Mouse (Mus musculus): ENCODE measurements around the gene Flvcr2. TPM values are rescaled to one million over a fixed set of nuclear protein-coding genes. Genes with fewer than 3 reads are reported as not detected.

Flvcr2 gene
- total and polyA plus RNA-seq, 3 experiments = 2.0 to 3.4 (median 2.1) TPM

GRCm38 (mm10) chr12:85767750-85768149, 21.4 kb downstream of the Flvcr2 start:
- TF ChIP-seq EP300 (IDR thresholded peaks at IDR 0.05; ENCODE audit: insufficient read depth, low read depth, low read length) (no peak), CTCF (IDR thresholded peaks at IDR 0.05) (no peak), POLR2A (IDR thresholded peaks at IDR 0.05; ENCODE audit: insufficient read depth, low read depth, low read length) (no peak)
- peaks cover 7% of the 10 kb centered on the region for H3K4me1 ChIP-seq (ENCODE audit: control insufficient read depth, insufficient read depth, low read length)
- no peak overlapping the region for H3K4me3 ChIP-seq
- intact Hi-C loops (cut with DNase I) = loop anchor here (5.0 kb wide), 1 partner anchor 50 kb away; no protein-coding TSS in a partner anchor
- DNase-seq = peak; percentile 17 to 28
- no peaks in the 10 kb centered on the region for H3K79me2 ChIP-seq (replicated peaks; ENCODE audit: control insufficient read depth, insufficient read depth, low read length)
- WGBS = 64% methylated on average over 4 of the region's 4 CpGs
- H3K9ac ChIP-seq (ENCODE audit: low read depth, low read length) = no peak overlapping the region
- H3K27me3 ChIP-seq (ENCODE audit: control insufficient read depth, insufficient read depth, low read length) = no peaks in the 10 kb centered on the region
- H3K36me3 ChIP-seq (ENCODE audit: control insufficient read depth, insufficient read depth, low read length) = no peaks in the 10 kb centered on the region
- H3K27ac ChIP-seq = no peak overlapping the region

GRCm38 (mm10) chr12:85771356-85771755, 25.0 kb downstream of the Flvcr2 start:
- TF ChIP-seq CTCF (IDR thresholded peaks at IDR 0.05) (no peak), POLR2A (IDR thresholded peaks at IDR 0.05; ENCODE audit: insufficient read depth, low read depth, low read length) (no peak), EP300 (IDR thresholded peaks at IDR 0.05; ENCODE audit: insufficient read depth, low read depth, low read length) (no peak)
- intact Hi-C loops (cut with DNase I) = no loop called here
- Histone ChIP-seq H3K27ac (no peak overlapping the region), H3K79me2 (replicated peaks; ENCODE audit: control insufficient read depth, insufficient read depth, low read length) (no peaks in the 10 kb centered on the region), H3K9ac (ENCODE audit: low read depth, low read length) (no peak overlapping the region), H3K27me3 (ENCODE audit: control insufficient read depth, insufficient read depth, low read length) (no peaks in the 10 kb centered on the region), H3K4me3 (no peak overlapping the region), H3K36me3 (ENCODE audit: control insufficient read depth, insufficient read depth, low read length) (no peaks in the 10 kb centered on the region), H3K4me1 (ENCODE audit: control insufficient read depth, insufficient read depth, low read length) (peaks cover 7% of the 10 kb centered on the region)
- peak; percentile 28 to 34 for DNase-seq
- 15% methylated on average over 3 of the region's 3 CpGs for WGBS

DNA sequence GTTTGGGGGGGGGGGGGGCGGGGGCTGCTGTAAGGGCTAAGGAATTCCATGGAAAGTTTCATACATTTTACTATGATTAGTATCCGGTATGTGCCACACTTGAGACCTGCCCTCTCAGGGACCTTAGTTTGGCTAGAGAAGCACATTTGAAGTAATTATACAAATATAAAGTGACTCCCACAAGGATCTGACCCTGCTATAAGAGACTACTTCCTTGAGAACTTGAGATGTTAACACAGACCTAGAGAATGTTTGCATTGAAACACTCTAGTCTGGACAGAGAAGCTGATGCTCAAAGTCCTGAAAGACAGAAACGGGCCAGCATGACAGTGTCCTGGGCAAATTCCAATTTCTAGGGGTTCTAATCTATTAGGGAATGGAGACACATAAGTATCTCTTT, 32.6 kb downstream of the Flvcr2 start:
- Histone ChIP-seq H3K4me1 (ENCODE audit: control insufficient read depth, insufficient read depth, low read length) (no peaks in the 10 kb centered on the region), H3K9ac (ENCODE audit: low read depth, low read length) (no peak overlapping the region), H3K36me3 (ENCODE audit: control insufficient read depth, insufficient read depth, low read length) (no peaks in the 10 kb centered on the region), H3K27me3 (ENCODE audit: control insufficient read depth, insufficient read depth, low read length) (no peaks in the 10 kb centered on the region), H3K4me3 (no peak overlapping the region), H3K79me2 (replicated peaks; ENCODE audit: control insufficient read depth, insufficient read depth, low read length) (no peaks in the 10 kb centered on the region), H3K27ac (no peak overlapping the region)
- intact Hi-C loops (cut with DNase I) = no loop called here
- WGBS = 71% methylated on average over 3 of the region's 3 CpGs
- DNase-seq = no peak
- TF ChIP-seq EP300 (IDR thresholded peaks at IDR 0.05; ENCODE audit: insufficient read depth, low read depth, low read length) (no peak), POLR2A (IDR thresholded peaks at IDR 0.05; ENCODE audit: insufficient read depth, low read depth, low read length) (no peak), CTCF (IDR thresholded peaks at IDR 0.05) (no peak)

- WGBS = 93% methylated on average over 5 of the region's 5 CpGs
- TF ChIP-seq EP300 (IDR thresholded peaks at IDR 0.05; ENCODE audit: insufficient read depth, low read depth, low read length) (no peak), CTCF (IDR thresholded peaks at IDR 0.05) (no peak), POLR2A (IDR thresholded peaks at IDR 0.05; ENCODE audit: insufficient read depth, low read depth, low read length) (no peak)
- H3K27me3 ChIP-seq (ENCODE audit: control insufficient read depth, insufficient read depth, low read length) = no peaks in the 10 kb centered on the region
- H3K4me1 ChIP-seq (ENCODE audit: control insufficient read depth, insufficient read depth, low read length) = no peaks in the 10 kb centered on the region
- H3K36me3 ChIP-seq (ENCODE audit: control insufficient read depth, insufficient read depth, low read length) = no peaks in the 10 kb centered on the region
- H3K27ac ChIP-seq = no peak overlapping the region
- H3K9ac ChIP-seq (ENCODE audit: low read depth, low read length) = no peak overlapping the region
- no peak for DNase-seq
- intact Hi-C loops (cut with DNase I) = no loop called here
- no peaks in the 10 kb centered on the region for H3K79me2 ChIP-seq (replicated peaks; ENCODE audit: control insufficient read depth, insufficient read depth, low read length)
- no peak overlapping the region for H3K4me3 ChIP-seq
Observed at GRCm38 (mm10) chr12:85779707-85780106, 33.4 kb downstream of the Flvcr2 start.

GRCm38 (mm10) chr12:85781606-85782005, 35.3 kb downstream of the Flvcr2 start:
- WGBS = 77% methylated on average over 3 of the region's 3 CpGs
- H3K36me3 ChIP-seq (ENCODE audit: control insufficient read depth, insufficient read depth, low read length) = no peaks in the 10 kb centered on the region
- no peaks in the 10 kb centered on the region for H3K79me2 ChIP-seq (replicated peaks; ENCODE audit: control insufficient read depth, insufficient read depth, low read length)
- intact Hi-C loops (cut with DNase I) = no loop called here
- peaks cover 1% of the 10 kb centered on the region; the same call in 1 of the 2 replicates for H3K4me1 ChIP-seq (ENCODE audit: control insufficient read depth, insufficient read depth, low read length)
- H3K9ac ChIP-seq (ENCODE audit: low read depth, low read length) = no peak overlapping the region
- TF ChIP-seq POLR2A (IDR thresholded peaks at IDR 0.05; ENCODE audit: insufficient read depth, low read depth, low read length) (no peak), CTCF (IDR thresholded peaks at IDR 0.05) (no peak), EP300 (IDR thresholded peaks at IDR 0.05; ENCODE audit: insufficient read depth, low read depth, low read length) (no peak)
- no peak overlapping the region for H3K27ac ChIP-seq
- no peaks in the 10 kb centered on the region for H3K27me3 ChIP-seq (ENCODE audit: control insufficient read depth, insufficient read depth, low read length)
- H3K4me3 ChIP-seq = no peak overlapping the region
- no peak for DNase-seq

DNA sequence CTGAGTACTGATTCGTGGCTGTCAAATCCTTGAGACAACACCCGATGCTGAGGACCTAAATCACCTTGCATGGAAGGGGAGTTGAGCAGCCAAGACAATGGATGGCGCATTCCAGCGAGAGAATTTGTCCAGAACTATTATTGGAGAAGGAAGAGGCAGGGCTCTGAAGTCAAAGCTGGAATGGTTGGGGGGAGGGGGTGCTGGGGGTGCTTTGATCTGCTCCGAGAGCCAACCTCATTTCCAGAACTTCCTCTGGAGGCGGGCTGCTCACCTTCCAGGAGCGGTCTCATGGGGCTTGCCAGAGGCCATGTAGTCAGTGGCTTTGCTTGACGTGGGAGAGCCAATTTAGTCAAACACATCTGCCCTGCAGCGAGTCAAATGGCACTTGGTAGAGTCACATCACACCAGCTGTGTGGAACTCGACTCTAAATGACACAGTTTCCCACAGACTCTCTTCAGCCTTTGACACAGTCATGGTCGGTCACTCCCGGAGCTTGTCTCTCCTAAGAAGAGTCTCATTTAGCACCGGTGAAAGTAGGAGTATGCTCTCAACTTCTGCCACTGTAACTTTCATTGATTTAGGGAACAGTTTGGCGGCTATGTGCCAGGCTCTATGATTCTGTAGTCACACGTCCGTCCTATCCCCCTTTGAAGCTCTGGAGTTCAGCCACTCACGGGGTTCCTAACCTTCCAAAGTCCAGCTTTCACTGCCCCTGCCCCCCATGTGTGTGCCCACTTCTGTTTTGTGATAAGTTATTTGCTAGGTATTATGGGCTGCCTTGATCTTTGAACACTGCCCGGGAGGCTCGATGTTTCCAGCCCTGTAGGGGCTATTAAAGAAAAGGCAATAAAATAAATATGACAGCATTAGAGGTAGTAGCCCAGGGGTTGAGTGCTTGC, 38.8 kb downstream of the Flvcr2 start:
- H3K27ac ChIP-seq = peak overlapping the region; percentile 65
- H3K4me3 ChIP-seq = no peak overlapping the region
- intact Hi-C loops (cut with DNase I) = loop anchor here (2.0 kb wide), 1 partner anchor 34 kb away; no protein-coding TSS in a partner anchor
- TF ChIP-seq EP300 (IDR thresholded peaks at IDR 0.05; ENCODE audit: insufficient read depth, low read depth, low read length) (no peak), POLR2A (IDR thresholded peaks at IDR 0.05; ENCODE audit: insufficient read depth, low read depth, low read length) (no peak), CTCF (IDR thresholded peaks at IDR 0.05) (no peak)
- H3K27me3 ChIP-seq (ENCODE audit: control insufficient read depth, insufficient read depth, low read length) = no peaks in the 10 kb centered on the region
- H3K36me3 ChIP-seq (ENCODE audit: control insufficient read depth, insufficient read depth, low read length) = no peaks in the 10 kb centered on the region
- peaks cover 1% of the 10 kb centered on the region; the same call in 1 of the 2 replicates for H3K4me1 ChIP-seq (ENCODE audit: control insufficient read depth, insufficient read depth, low read length)
- peak; percentile 35 to 55 for DNase-seq
- WGBS = 63% methylated on average over 19 of the region's 19 CpGs
- H3K9ac ChIP-seq (ENCODE audit: low read depth, low read length) = no peak overlapping the region
- no peaks in the 10 kb centered on the region for H3K79me2 ChIP-seq (replicated peaks; ENCODE audit: control insufficient read depth, insufficient read depth, low read length)

Data from heart, adult 2 months (tissue).